Mouse (Mus musculus) cerebellum, adult 2 months (tissue): ENCODE results near the gene Larp1b.

Source experiments
- CTCF ChIP-seq: fragments of 200-500 bp; IDR thresholded peaks from 2 replicates; pipeline ENCODE4 v1.5.1; 2011; ENCODE audit warnings: low read depth, mild to moderate bottlenecking, control low read depth, low read length, moderate library complexity, borderline replicate concordance; ENCODE audit not compliant: insufficient read depth
- POLR2A ChIP-seq: fragments of 200-500 bp; IDR thresholded peaks from 2 replicates; pipeline ENCODE4 v1.6.1; 2011; ENCODE audit warnings: low read length, control low read depth, borderline replicate concordance; ENCODE audit not compliant: insufficient read depth

DNA sequence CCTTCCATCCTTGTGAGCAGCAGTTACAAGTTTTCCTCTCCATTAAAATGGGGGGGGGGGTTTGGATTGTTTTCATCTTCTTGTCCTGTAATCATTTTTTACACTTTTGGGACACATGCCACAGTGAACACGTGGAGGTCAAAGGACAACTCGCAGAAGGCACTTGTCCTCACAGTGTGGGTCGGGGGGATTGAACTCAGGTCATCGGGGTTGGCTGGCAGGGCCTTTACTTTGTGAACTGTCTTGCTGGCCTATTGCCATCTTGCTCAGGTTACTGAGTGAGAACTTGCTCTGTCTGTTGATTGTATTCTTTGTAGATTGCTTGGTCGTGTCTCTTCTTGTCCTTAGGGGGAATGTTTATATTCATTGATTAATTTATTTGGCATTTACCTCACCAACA is 91.6 kb downstream of the Larp1b start:
- no peak for TF ChIP-seq POLR2A
- TF ChIP-seq CTCF = no peak
